Mouse (Mus musculus) lung, postnatal 0 days (tissue): ENCODE data around the gene Pck2. TPM values are rescaled to one million over a fixed set of nuclear protein-coding genes. Genes with fewer than 3 reads are reported as not detected.

Experiments used
- ATAC-seq: fragments of 200-750 bp; cut with Nextera tagmentation; 2 replicates; pipeline ENCODE4 v1.8.0; 2017; ENCODE audit warnings: moderate library complexity
- DNase-seq: peaks from one replicate; pipeline ENCODE4 v3.0.0-alpha.2; 2016; ENCODE audit warnings: low spot score
- H3K27ac ChIP-seq: fragments of 300-500 bp; sonication (generic); 2 replicates; pipeline ENCODE4 v1.5.1; 2014; ENCODE audit warnings: antibody characterized with exemption, mild to moderate bottlenecking, low read length, mixed read lengths
- H3K27me3 ChIP-seq: fragments of 300-500 bp; sonication (generic); replicated peaks from 2 replicates; pipeline ENCODE4 v1.6.1; 2014; ENCODE audit warnings: low read length, mixed read lengths; ENCODE audit not compliant: insufficient read depth
- H3K36me3 ChIP-seq: fragments of 300-500 bp; sonication (generic); 2 replicates; pipeline ENCODE4 v1.6.1; 2014; ENCODE audit warnings: low read length, mixed read lengths; ENCODE audit not compliant: insufficient read depth
- H3K4me1 ChIP-seq: fragments of 300-500 bp; sonication (generic); 2 replicates; pipeline ENCODE4 v1.6.1; 2014; ENCODE audit warnings: antibody characterized with exemption, low read depth, low read length, mixed read lengths; ENCODE audit not compliant: insufficient read depth
- H3K4me2 ChIP-seq: fragments of 300-500 bp; sonication (generic); replicated peaks from 2 replicates; pipeline ENCODE4 v1.6.1; 2014; ENCODE audit warnings: low read depth, mild to moderate bottlenecking, low read length, moderate library complexity, mixed read lengths
- H3K4me3 ChIP-seq: fragments of 300-500 bp; sonication (generic); 2 replicates; pipeline ENCODE4 v1.5.1; 2014; ENCODE audit warnings: low read depth, low read length
- H3K9ac ChIP-seq: fragments of 300-500 bp; sonication (generic); replicated peaks from 2 replicates; pipeline ENCODE4 v1.6.1; 2014; ENCODE audit warnings: low read depth, mild to moderate bottlenecking
- H3K9me3 ChIP-seq: fragments of 300-500 bp; sonication (generic); 2 replicates; pipeline ENCODE4 v1.6.1; 2016; ENCODE audit warnings: low read length, mixed read lengths
- CTCF ChIP-seq: IDR thresholded peaks from 2 replicates; pipeline ENCODE4 v1.5.1; 2016; ENCODE audit warnings: antibody characterized with exemption, mild to moderate bottlenecking
- EP300 ChIP-seq: IDR thresholded peaks from 2 replicates; pipeline ENCODE4 v1.6.1; 2016; ENCODE audit warnings: antibody characterized with exemption, mild to moderate bottlenecking, control low read depth
- WGBS: fragments of 180-500 bp; shearing (Covaris S2); extraction: QIAGEN DNeasy Blood & Tissue Kit; methylation state at CpG from one replicate; pipeline ENCODE4 v1.1.7; 2014; 5-methylcytosine and 5-hydroxymethylcytosine counted together
- polyA plus RNA-seq: library from polyadenylated mRNA; unstranded; fragments of >200 nt; fragmentation: Nextera tagmentation; extraction: Ambion mirVana; gene quantifications from 2 replicates; pipeline ENCODE4 v1.2.1, GENCODE M21; 2015

Pck2 gene
- polyA plus RNA-seq, 1 experiment from 2014 or later, result 37.4 TPM

DNA sequence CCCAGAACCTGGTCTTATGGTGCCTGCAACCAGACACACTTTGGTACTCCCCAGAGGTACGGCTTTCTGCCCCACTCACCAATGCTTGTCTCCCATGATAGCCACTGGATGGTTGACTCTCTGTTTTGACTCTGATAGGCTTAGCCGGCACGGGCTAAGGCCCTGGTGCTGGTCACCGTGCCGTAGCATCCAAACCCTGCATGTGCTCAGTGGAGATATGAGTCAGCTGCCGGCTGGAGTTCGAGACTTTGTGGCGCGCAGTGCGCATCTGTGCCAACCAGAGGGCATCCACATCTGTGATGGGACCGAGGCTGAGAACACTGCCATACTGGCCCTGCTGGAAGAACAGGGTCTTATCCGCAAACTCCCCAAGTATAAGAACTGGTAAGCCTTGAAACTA is 2.2 kb downstream of the Pck2 start:
- WGBS, result 96% methylated on average over 12 of the region's 12 CpGs
- no peak overlapping the region for H3K4me3 ChIP-seq
- no peaks in the 10 kb centered on the region for H3K9me3 ChIP-seq
- TF ChIP-seq CTCF, result 0 out of 2 replicates have a peak, but pooled peaks have one; percentile 4
- TF ChIP-seq EP300, result no peak
- ATAC-seq (no peak), DNase-seq (no peak)
- peaks cover 13% of the 10 kb centered on the region; the same call in 1 of the 2 replicates for H3K36me3 ChIP-seq
- peaks cover 8% of the 10 kb centered on the region; the same call in 1 of the 2 replicates for H3K4me1 ChIP-seq
- no peak overlapping the region for H3K9ac ChIP-seq
- H3K4me2 ChIP-seq, result no peak overlapping the region
- H3K27ac ChIP-seq, result no peak overlapping the region
- no peaks in the 10 kb centered on the region for H3K27me3 ChIP-seq

DNA sequence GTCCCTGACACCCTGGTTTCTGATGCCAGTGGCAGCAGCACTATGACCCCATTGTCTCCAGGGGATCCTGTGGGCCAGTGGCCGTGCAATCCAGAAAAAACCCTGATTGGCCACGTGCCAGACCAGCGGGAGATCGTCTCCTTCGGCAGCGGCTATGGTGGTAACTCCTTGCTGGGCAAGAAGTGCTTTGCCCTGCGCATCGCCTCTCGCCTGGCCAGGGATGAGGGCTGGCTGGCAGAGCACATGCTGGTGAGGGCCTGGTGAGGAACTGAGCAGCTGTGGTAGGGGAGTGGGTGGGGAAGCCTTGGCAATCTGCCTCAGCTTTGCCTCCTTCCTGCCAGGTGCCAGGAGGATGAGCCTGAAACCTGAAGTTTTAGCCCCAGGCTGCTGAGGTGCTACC is 4.3 kb downstream of the Pck2 start:
- WGBS, result 70% methylated on average over 9 of the region's 9 CpGs
- H3K4me2 ChIP-seq, result no peak overlapping the region
- no peak overlapping the region for H3K27ac ChIP-seq
- TF ChIP-seq CTCF (no peak), EP300 (no peak)
- H3K27me3 ChIP-seq, result no peaks in the 10 kb centered on the region
- peaks cover 8% of the 10 kb centered on the region; the same call in 1 of the 2 replicates for H3K4me1 ChIP-seq
- H3K9ac ChIP-seq, result no peak overlapping the region
- H3K4me3 ChIP-seq, result no peak overlapping the region
- H3K36me3 ChIP-seq, result peaks cover 30% of the 10 kb centered on the region; the same call in 1 of the 2 replicates
- H3K9me3 ChIP-seq, result no peaks in the 10 kb centered on the region
- DNase-seq, result no peak
- no peak for ATAC-seq

DNA sequence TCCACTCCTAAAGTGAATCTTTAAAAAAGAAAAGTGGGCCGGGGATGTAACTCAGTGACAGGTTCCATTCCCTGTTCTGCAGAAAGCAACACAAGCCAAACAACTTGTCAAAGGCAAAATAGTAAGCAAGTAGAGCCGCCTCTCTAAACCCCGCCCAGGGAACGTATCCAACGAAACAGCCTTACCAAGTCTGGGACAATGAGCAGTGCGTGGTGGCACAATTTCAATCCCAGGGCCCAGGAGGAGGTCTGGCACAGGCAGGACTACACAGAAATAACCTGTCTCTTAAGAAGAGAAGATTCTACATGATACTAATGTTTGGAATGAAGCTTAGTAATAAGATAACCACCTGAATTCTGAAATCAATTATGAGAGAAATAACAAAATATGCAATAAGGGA is 10.1 kb downstream of the Pck2 start:
- no peak overlapping the region for H3K27ac ChIP-seq
- no peaks in the 10 kb centered on the region for H3K27me3 ChIP-seq
- no peak for TF ChIP-seq EP300
- no peak for TF ChIP-seq CTCF
- WGBS, result 84% methylated on average over 6 of the region's 6 CpGs
- no peak for DNase-seq
- no peak overlapping the region for H3K9ac ChIP-seq
- no peak overlapping the region for H3K4me3 ChIP-seq
- no peak for ATAC-seq
- no peak overlapping the region for H3K4me2 ChIP-seq
- H3K36me3 ChIP-seq, result peaks cover 27% of the 10 kb centered on the region; the same call in 1 of the 2 replicates
- H3K4me1 ChIP-seq, result no peaks in the 10 kb centered on the region
- no peaks in the 10 kb centered on the region for H3K9me3 ChIP-seq

DNA sequence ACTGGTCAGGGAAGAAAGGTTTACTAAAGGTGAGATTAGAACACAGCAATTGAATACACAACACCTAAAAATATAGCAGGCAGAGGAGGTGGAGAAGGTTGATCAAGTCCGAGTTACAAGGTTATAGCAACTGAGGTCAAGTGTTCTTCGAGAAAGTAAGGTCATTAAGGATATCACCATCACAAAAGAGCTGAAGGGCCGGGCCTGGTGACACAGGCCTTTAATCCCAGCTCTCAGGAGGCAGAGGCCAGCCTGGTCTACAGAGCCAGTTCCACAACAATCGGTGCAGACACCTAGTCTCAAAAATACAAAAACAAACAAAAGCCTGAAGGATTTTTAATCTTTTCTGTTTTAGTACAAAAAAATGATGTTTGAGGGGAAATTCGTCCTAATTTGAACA is 11.3 kb downstream of the Pck2 start:
- Histone ChIP-seq H3K4me3 (no peak overlapping the region), H3K27me3 (no peaks in the 10 kb centered on the region), H3K4me2 (no peak overlapping the region), H3K36me3 (peaks cover 23% of the 10 kb centered on the region; the same call in 1 of the 2 replicates), H3K27ac (no peak overlapping the region), H3K9ac (no peak overlapping the region), H3K4me1 (no peaks in the 10 kb centered on the region), H3K9me3 (no peaks in the 10 kb centered on the region)
- DNase-seq (no peak), ATAC-seq (no peak)
- 63% methylated on average over 5 of the region's 5 CpGs for WGBS
- TF ChIP-seq EP300 (no peak), CTCF (no peak)

DNA sequence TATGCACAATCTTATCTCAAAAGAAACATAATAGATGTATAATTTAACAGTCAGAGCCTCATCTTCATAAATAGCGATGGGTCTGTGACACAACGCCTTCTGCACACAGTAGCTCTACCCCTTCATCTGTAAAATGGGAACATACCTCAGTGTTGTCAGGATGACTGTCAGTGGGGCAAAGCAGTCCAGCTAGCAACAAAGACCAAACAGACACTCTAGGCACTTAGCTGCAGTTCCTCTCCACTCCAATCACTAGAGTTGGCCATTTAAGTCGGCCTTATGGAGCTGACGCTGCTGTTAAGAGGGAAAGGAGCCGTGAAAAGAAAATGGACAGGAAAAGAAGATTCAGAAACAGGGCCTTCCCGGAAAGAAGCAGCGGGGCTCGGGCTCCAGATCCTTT is 11.7 kb downstream of the Pck2 start:
- H3K27me3 ChIP-seq, result no peaks in the 10 kb centered on the region
- no peak overlapping the region for H3K4me3 ChIP-seq
- H3K4me1 ChIP-seq, result no peaks in the 10 kb centered on the region
- peaks cover 23% of the 10 kb centered on the region; the same call in 1 of the 2 replicates for H3K36me3 ChIP-seq
- no peaks in the 10 kb centered on the region for H3K9me3 ChIP-seq
- H3K9ac ChIP-seq, result no peak overlapping the region
- no peak for ATAC-seq
- H3K27ac ChIP-seq, result no peak overlapping the region
- no peak overlapping the region for H3K4me2 ChIP-seq
- DNase-seq, result no peak
- WGBS, result 87% methylated on average over 8 of the region's 8 CpGs
- no peak for TF ChIP-seq EP300
- no peak for TF ChIP-seq CTCF

DNA sequence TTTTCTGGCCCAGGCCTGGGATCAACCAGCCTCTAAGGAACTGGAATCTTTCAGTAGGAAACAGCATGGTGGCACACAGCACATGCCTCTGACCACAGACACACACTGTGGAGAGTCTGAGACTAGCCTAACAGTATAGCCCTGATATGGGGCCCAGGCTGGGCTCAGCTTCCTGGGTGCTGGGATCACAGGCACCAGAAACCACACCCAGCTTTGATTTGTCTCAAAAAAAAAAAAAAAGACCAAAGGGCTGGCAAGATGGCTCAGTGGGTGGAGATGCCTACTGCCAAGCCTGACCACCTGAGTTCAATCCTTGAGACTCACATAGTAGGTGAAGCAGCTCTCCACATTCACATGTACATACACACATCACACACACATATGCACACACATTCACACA is 14.6 kb downstream of the Pck2 start:
- Histone ChIP-seq H3K4me1 (no peaks in the 10 kb centered on the region), H3K4me3 (no peak overlapping the region), H3K9me3 (no peaks in the 10 kb centered on the region), H3K9ac (no peak overlapping the region), H3K27me3 (no peaks in the 10 kb centered on the region), H3K4me2 (no peak overlapping the region), H3K27ac (no peak overlapping the region), H3K36me3 (0 out of 2 replicates have a peak, but pooled peaks cover 3% of the 10 kb centered on the region)
- no peak for DNase-seq
- ATAC-seq, result no peak
- TF ChIP-seq CTCF, result no peak
- no peak for TF ChIP-seq EP300

DNA sequence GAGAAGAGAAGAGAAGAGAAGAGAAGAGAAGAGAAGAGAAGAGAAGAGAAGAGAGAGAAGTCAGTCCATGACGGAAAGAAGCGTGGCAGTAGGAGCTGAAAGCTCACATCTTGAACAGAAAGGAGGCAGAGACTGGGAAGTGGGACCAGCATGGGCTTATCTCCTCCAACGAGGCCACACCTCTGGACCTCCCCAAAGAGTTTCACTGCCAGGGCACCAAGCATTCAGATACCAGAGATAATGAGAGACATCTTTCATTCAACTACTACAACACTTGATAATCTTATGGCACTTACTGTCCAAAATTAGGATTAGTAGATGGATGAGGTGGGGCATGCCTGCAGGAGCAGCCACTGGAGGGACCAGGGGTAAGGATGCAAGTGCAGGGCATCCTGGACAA is 15.7 kb downstream of the Pck2 start:
- Histone ChIP-seq H3K27me3 (no peaks in the 10 kb centered on the region), H3K36me3 (no peaks in the 10 kb centered on the region), H3K4me2 (no peak overlapping the region), H3K4me1 (no peaks in the 10 kb centered on the region), H3K4me3 (no peak overlapping the region), H3K9me3 (no peaks in the 10 kb centered on the region), H3K9ac (no peak overlapping the region), H3K27ac (no peak overlapping the region)
- DNase-seq (no peak), ATAC-seq (no peak)
- TF ChIP-seq EP300 (no peak), CTCF (no peak)
- WGBS, result 67% methylated on average over 3 of the region's 3 CpGs
